Mouse (Mus musculus) E14TG2a.4 (cell line): ENCODE measurements around the gene Gp1bb.
A peak's percentile ranks its signal among the peaks of the same experiment; 100 is the strongest.

ENCODE experiments used
- H3K27me3 ChIP-seq: 2 replicates; pipeline ENCODE4 v1.6.1; 2014; ENCODE audit warnings: low read length, control low read depth; ENCODE audit not compliant: insufficient read depth
- H3K36me3 ChIP-seq: 2 replicates; pipeline ENCODE4 v1.6.1; 2014; ENCODE audit warnings: low read length, control low read depth; ENCODE audit not compliant: insufficient read depth
- H3K4me1 ChIP-seq: replicated peaks from 2 replicates; pipeline ENCODE4 v1.6.1; 2014; ENCODE audit warnings: low read depth, low read length, control low read depth
- H3K4me3 ChIP-seq: replicated peaks from 2 replicates; pipeline ENCODE4 v1.5.1; 2014; ENCODE audit warnings: mild to moderate bottlenecking, low read length
- H3K9me3 ChIP-seq: 2 replicates; pipeline ENCODE4 v1.6.1; 2014; ENCODE audit warnings: low read length, control low read depth
- CTCF ChIP-seq: conservative IDR thresholded peaks from 2 replicates; pipeline ENCODE4 v1.5.1; 2014; ENCODE audit warnings: low read length
- NANOG ChIP-seq: IDR thresholded peaks from 2 replicates; pipeline ENCODE4 v1.6.1; 2014; ENCODE audit warnings: borderline replicate concordance, low read length, mixed read lengths
- POU5F1 ChIP-seq: IDR thresholded peaks from 2 replicates; pipeline ENCODE4 v1.6.1; 2014; ENCODE audit warnings: low read length, borderline replicate concordance

Gp1bb gene

DNA sequence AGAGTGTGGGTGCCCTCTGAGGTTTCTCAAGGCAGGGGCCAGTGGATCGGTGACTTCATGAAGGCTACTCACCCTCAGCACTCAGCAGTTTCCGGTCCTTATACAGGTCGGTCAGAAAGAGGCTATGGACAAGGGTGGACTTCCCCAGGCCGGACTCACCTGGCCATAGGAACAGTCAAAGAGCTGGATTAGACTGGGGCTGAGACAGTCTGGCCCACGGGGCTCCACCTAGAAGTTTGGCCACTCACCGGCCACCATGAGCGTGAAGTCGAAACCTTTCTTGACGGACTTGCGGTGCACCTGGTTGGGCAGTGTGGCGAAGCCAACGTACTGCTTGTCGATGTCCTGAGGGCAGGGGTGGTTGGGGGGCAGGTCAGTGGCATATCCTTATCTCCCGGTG, 2.9 kb upstream of the Gp1bb start:
- Histone ChIP-seq H3K27me3 (peaks cover 96% of the 10 kb centered on the region), H3K9me3 (no peaks in the 10 kb centered on the region; the same call in 1 of the 2 replicates), H3K36me3 (no peaks in the 10 kb centered on the region), H3K4me1 (peaks cover 70% of the 10 kb centered on the region), H3K4me3 (no peak overlapping the region)
- no peak for TF ChIP-seq POU5F1
- no peak for TF ChIP-seq NANOG
- no peak for TF ChIP-seq CTCF

GRCm38 (mm10) chr16:18624641-18625040, 2.4 kb upstream of the Gp1bb start:
- Histone ChIP-seq H3K4me1 (peaks cover 70% of the 10 kb centered on the region), H3K9me3 (no peaks in the 10 kb centered on the region; the same call in 1 of the 2 replicates), H3K4me3 (no peak overlapping the region), H3K27me3 (peaks cover 98% of the 10 kb centered on the region), H3K36me3 (no peaks in the 10 kb centered on the region)
- TF ChIP-seq NANOG: no peak
- no peak for TF ChIP-seq CTCF
- no peak for TF ChIP-seq POU5F1

- peaks cover 66% of the 10 kb centered on the region for H3K4me1 ChIP-seq
- no peak overlapping the region for H3K4me3 ChIP-seq
- no peak for TF ChIP-seq POU5F1
- no peak for TF ChIP-seq NANOG
- TF ChIP-seq CTCF: no peak
- no peaks in the 10 kb centered on the region; the same call in 1 of the 2 replicates for H3K9me3 ChIP-seq
- H3K27me3 ChIP-seq: peaks cover 98% of the 10 kb centered on the region
- H3K36me3 ChIP-seq: no peaks in the 10 kb centered on the region
Measured at GRCm38 (mm10) chr16:18623751-18624540, 1.7 kb upstream of the Gp1bb start.

- Histone ChIP-seq H3K4me1 (peaks cover 58% of the 10 kb centered on the region), H3K27me3 (peaks cover 98% of the 10 kb centered on the region), H3K36me3 (no peaks in the 10 kb centered on the region), H3K9me3 (no peaks in the 10 kb centered on the region), H3K4me3 (peak overlapping the region; percentile 13; the same call in 1 of the 2 replicates)
- TF ChIP-seq NANOG (no peak), POU5F1 (no peak), CTCF (no peak)
Measured at GRCm38 (mm10) chr16:18622916-18623750, 930 bp upstream of the Gp1bb start.

DNA sequence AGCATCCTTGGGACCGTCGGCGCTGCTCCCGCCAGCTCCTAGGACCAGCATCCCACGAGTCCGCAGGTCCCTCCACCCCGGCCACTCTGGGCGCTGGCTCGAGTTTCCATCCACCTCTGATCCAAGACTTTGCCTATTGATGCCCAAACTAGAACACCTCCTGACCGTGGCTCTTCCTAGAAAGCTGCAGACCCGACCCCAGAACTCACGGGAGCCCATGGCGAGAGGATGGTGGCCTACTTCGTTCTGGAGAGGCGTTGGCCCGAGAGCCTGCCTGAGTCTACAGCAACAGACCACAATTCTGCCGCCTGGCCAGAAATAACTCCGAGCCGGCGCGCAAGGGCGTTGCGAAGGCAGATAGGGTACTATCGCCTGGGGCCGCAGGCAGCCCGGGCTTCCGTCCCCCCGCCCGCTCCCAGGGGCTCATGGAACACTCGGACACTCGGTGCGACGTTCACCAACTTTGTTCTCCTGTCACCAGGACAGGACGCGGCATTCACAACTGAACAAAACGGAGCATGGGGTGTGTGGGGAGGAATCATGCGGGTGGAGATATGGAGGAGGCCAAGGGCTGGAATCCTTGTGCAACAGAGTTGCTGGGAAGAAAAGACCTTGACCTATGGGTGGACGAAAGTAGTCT, 721 bp downstream of the Gp1bb start:
- no peaks in the 10 kb centered on the region for H3K36me3 ChIP-seq
- peaks cover 53% of the 10 kb centered on the region for H3K4me1 ChIP-seq
- TF ChIP-seq CTCF (no peak), POU5F1 (no peak), NANOG (no peak)
- peaks cover 99% of the 10 kb centered on the region for H3K27me3 ChIP-seq
- H3K4me3 ChIP-seq: peak overlapping the region; percentile 79
- no peaks in the 10 kb centered on the region for H3K9me3 ChIP-seq

GRCm38 (mm10) chr16:18620601-18621361, 1.4 kb downstream of the Gp1bb start:
- H3K27me3 ChIP-seq: peaks cover 99% of the 10 kb centered on the region
- peaks cover 49% of the 10 kb centered on the region for H3K4me1 ChIP-seq
- H3K36me3 ChIP-seq: no peaks in the 10 kb centered on the region
- H3K4me3 ChIP-seq: peak overlapping the region; percentile 79
- TF ChIP-seq POU5F1 (no peak), CTCF (no peak), NANOG (no peak)
- no peaks in the 10 kb centered on the region for H3K9me3 ChIP-seq

- no peak for TF ChIP-seq NANOG
- TF ChIP-seq CTCF: no peak
- TF ChIP-seq POU5F1: no peak
- no peaks in the 10 kb centered on the region for H3K36me3 ChIP-seq
- H3K4me3 ChIP-seq: peak overlapping the region; percentile 79
Measured at GRCm38 (mm10) chr16:18620201-18620600, 2.0 kb downstream of the Gp1bb start.

GRCm38 (mm10) chr16:18619110-18619509, 3.1 kb downstream of the Gp1bb start:
- Histone ChIP-seq H3K4me1 (peaks cover 41% of the 10 kb centered on the region), H3K9me3 (no peaks in the 10 kb centered on the region), H3K4me3 (no peak overlapping the region), H3K36me3 (no peaks in the 10 kb centered on the region), H3K27me3 (peaks cover 97% of the 10 kb centered on the region)
- TF ChIP-seq NANOG (no peak), CTCF (no peak)

More at GRCm38 (mm10) chr16:18620201-18620600, 2.0 kb downstream of the Gp1bb start:
- Histone ChIP-seq H3K27me3 (peaks cover 97% of the 10 kb centered on the region), H3K9me3 (no peaks in the 10 kb centered on the region), H3K4me1 (peaks cover 45% of the 10 kb centered on the region)
